Mouse (Mus musculus) embryonic facial prominence, embryonic 11.5 days (tissue): Measurements from ENCODE around the gene Agtpbp1. TPM values are rescaled to one million over a fixed set of nuclear protein-coding genes. Genes with fewer than 3 reads are reported as not detected.

Experiments used
- ATAC-seq: fragments of 200-750 bp; cut with Nextera tagmentation; replicated peaks from 2 replicates; pipeline ENCODE4 v1.8.0; 2017; ENCODE audit warnings: low read depth; ENCODE audit not compliant: insufficient number of reproducible peaks, low FRiP score, low TSS enrichment
- DNase-seq: peaks from one replicate; pipeline ENCODE4 v3.0.0-alpha.2; 2015; ENCODE audit warnings: low spot score
- H3K27ac ChIP-seq: fragments of 300-500 bp; sonication (generic); replicated peaks from 2 replicates; pipeline ENCODE4 v1.5.1; 2014; ENCODE audit warnings: mild to moderate bottlenecking, low read depth, low read length, control low read depth
- H3K27me3 ChIP-seq: fragments of 300-500 bp; sonication (generic); 2 replicates; pipeline ENCODE4 v1.6.1; 2014; ENCODE audit warnings: mild to moderate bottlenecking, low read length, moderate library complexity, mixed read lengths; ENCODE audit not compliant: control insufficient read depth, insufficient read depth
- H3K36me3 ChIP-seq: fragments of 300-500 bp; sonication (generic); replicated peaks from 2 replicates; pipeline ENCODE4 v1.6.1; 2014; ENCODE audit warnings: low read depth, mild to moderate bottlenecking, low read length, moderate library complexity, mixed read lengths; ENCODE audit not compliant: control insufficient read depth, insufficient read depth
- H3K4me1 ChIP-seq: fragments of 300-500 bp; sonication (generic); 2 replicates; pipeline ENCODE4 v1.6.1; 2014; ENCODE audit warnings: low read length, mixed read lengths; ENCODE audit not compliant: control insufficient read depth, insufficient read depth
- H3K4me2 ChIP-seq: fragments of 300-500 bp; sonication (generic); 2 replicates; pipeline ENCODE4 v1.6.1; 2014; ENCODE audit warnings: low read depth, mild to moderate bottlenecking, control low read depth, low read length, moderate library complexity
- H3K4me3 ChIP-seq: fragments of 300-500 bp; sonication (generic); 2 replicates; pipeline ENCODE4 v1.5.1; 2014; ENCODE audit warnings: low read depth, low read length, control low read depth
- H3K9ac ChIP-seq: fragments of 300-500 bp; sonication (generic); replicated peaks from 2 replicates; pipeline ENCODE4 v1.6.1; 2014; ENCODE audit warnings: mild to moderate bottlenecking, control low read depth, low read length
- H3K9me3 ChIP-seq: fragments of 300-500 bp; sonication (generic); replicated peaks from 2 replicates; pipeline ENCODE4 v1.6.1; 2016; ENCODE audit warnings: mild to moderate bottlenecking, low read length, inconsistent platforms, mixed read lengths; ENCODE audit not compliant: control insufficient read depth
- WGBS: fragments of 180-500 bp; shearing (Covaris S2); extraction: QIAGEN DNeasy Blood & Tissue Kit; methylation state at CpG from one replicate; pipeline ENCODE4 v1.1.7; 2014; 5-methylcytosine and 5-hydroxymethylcytosine counted together
- polyA plus RNA-seq: library from polyadenylated mRNA; unstranded; fragments of >200 nt; fragmentation: Nextera tagmentation; extraction: Ambion mirVana; gene quantifications from 2 replicates; pipeline ENCODE4 v1.2.1, GENCODE M21; 2014

The Agtpbp1 gene
- polyA plus RNA-seq, 1 experiment from 2014 or later = 17.8 TPM

DNA sequence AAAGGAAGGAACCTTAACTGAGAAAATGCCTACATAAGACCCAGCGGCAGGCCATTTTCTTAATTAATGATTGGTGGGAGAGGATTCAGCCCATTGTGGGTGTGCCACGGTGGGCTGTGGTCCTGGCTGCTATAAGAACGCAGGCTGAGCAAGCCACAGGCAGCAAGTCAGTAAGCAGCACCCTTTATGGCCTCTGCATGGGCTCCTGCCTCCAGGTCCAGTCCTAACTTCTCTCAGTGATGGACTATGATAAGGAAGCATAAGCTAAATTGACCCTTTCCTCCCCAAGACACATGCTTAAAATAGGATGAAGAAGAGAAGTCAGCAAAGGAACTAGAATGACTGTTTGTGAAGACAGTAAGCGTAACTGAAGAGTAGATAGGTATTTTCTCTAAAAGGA, 30.1 kb upstream of the Agtpbp1 start:
- ATAC-seq = no peak
- peaks cover 8% of the 10 kb centered on the region; the same call in 1 of the 2 replicates for H3K36me3 ChIP-seq
- no peak overlapping the region for H3K4me3 ChIP-seq
- no peak for DNase-seq
- no peak overlapping the region for H3K27ac ChIP-seq
- no peak overlapping the region for H3K9ac ChIP-seq
- H3K9me3 ChIP-seq = no peaks in the 10 kb centered on the region
- H3K27me3 ChIP-seq = no peaks in the 10 kb centered on the region
- no peak overlapping the region for H3K4me2 ChIP-seq
- 93% methylated on average over 4 of the region's 4 CpGs for WGBS
- H3K4me1 ChIP-seq = no peaks in the 10 kb centered on the region

DNA sequence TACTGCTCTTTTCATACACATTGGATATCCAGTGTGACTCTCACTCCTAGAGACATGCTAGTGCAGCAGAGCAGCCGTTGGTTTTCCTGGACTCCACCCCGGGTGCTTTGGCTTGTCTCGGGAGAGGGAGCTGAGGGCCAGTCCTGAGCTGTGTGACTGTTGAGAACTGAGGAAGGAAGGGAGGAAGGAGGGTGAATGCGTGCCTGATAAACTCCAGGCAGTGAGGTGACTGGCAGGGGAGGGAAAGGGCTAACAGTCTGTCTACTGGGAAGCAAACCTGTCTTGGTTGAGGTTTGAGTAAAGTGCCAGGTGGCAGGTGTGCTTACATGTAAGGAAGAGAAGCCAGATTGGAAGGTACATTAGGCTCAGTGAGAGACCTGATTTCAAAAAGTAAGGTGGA, 28.8 kb upstream of the Agtpbp1 start:
- no peaks in the 10 kb centered on the region for H3K9me3 ChIP-seq
- DNase-seq (no peak), ATAC-seq (no peak)
- no peaks in the 10 kb centered on the region for H3K4me1 ChIP-seq
- no peak overlapping the region for H3K27ac ChIP-seq
- no peak overlapping the region for H3K9ac ChIP-seq
- H3K4me3 ChIP-seq = no peak overlapping the region
- WGBS = 82% methylated on average over 4 of the region's 4 CpGs
- peaks cover 8% of the 10 kb centered on the region; the same call in 1 of the 2 replicates for H3K36me3 ChIP-seq
- no peaks in the 10 kb centered on the region for H3K27me3 ChIP-seq
- no peak overlapping the region for H3K4me2 ChIP-seq

GRCm38 (mm10) chr13:59610437-59610836, 25.4 kb upstream of the Agtpbp1 start:
- no peaks in the 10 kb centered on the region for H3K4me1 ChIP-seq
- no peaks in the 10 kb centered on the region for H3K27me3 ChIP-seq
- no peak overlapping the region for H3K9ac ChIP-seq
- H3K36me3 ChIP-seq = peaks cover 12% of the 10 kb centered on the region; the same call in 1 of the 2 replicates
- WGBS = 96% methylated on average over 2 of the region's 2 CpGs
- no peak overlapping the region for H3K4me2 ChIP-seq
- H3K4me3 ChIP-seq = no peak overlapping the region
- no peak for ATAC-seq
- no peak for DNase-seq
- no peak overlapping the region for H3K27ac ChIP-seq
- no peaks in the 10 kb centered on the region for H3K9me3 ChIP-seq

GRCm38 (mm10) chr13:59609885-59610284, 24.9 kb upstream of the Agtpbp1 start:
- WGBS = 93% methylated on average over 4 of the region's 4 CpGs
- DNase-seq (no peak), ATAC-seq (no peak)
- no peak overlapping the region for H3K4me3 ChIP-seq
- H3K27me3 ChIP-seq = no peaks in the 10 kb centered on the region
- H3K36me3 ChIP-seq = peaks cover 10% of the 10 kb centered on the region; the same call in 1 of the 2 replicates
- no peaks in the 10 kb centered on the region for H3K9me3 ChIP-seq
- H3K4me1 ChIP-seq = no peaks in the 10 kb centered on the region
- no peak overlapping the region for H3K9ac ChIP-seq
- H3K4me2 ChIP-seq = no peak overlapping the region
- H3K27ac ChIP-seq = no peak overlapping the region

DNA sequence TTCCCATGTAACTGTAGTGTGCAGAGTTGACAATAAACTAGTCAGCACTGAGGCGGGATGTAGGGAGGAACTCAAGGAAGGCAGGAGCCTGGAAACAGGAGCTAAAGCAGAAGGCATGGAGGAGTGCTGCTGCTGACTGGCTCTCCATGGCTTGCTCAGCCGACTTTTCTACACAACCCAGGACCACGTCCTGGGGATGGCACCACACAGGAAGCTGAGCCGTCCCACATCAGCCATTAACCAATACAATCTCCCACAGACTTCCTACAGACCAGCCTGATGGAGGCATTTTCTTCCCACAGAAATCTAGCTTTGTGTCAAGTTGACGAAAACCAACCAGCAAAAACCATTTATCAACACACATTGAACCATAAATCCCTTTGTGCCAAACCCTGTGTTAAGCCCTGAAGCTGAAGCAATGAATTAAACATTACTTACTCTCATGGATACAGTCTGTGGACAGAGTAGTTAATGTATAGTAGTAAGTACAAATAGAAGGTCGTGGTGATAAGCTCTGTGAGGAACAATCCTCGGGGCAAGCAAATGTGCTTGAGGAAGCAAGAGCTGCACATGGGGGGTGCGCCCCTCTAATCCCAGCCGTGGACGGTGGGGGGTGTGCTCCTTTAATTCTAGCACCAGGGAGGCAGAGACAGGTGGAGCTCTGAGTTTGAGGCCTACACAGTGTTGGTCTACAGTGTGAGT, 20.3 kb upstream of the Agtpbp1 start:
- peaks cover 16% of the 10 kb centered on the region; the same call in 1 of the 2 replicates for H3K36me3 ChIP-seq

DNA sequence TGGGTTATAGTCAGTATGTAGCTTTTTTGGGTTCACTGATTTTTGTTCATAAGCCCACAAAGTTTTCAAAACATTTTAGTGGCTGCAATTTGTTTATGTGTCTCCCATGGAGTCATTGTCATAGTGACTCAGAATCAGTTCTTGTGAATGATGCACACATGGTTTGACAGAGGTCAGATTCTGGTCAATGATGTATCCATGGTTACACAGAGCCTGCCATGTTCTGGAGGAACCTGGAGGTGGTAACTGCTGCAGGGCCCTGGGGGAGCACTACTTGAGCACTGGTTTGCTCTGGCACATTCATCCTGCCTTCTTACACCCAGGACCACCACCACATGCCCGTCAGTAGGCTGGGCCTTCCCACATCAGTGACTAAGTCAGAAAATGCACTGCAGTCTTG, 19.5 kb upstream of the Agtpbp1 start:
- DNase-seq = no peak
- no peak for ATAC-seq
- no peaks in the 10 kb centered on the region for H3K4me1 ChIP-seq
- H3K4me3 ChIP-seq = no peak overlapping the region
- 88% methylated on average over 1 of the region's 1 CpGs for WGBS
- no peak overlapping the region for H3K9ac ChIP-seq
- H3K4me2 ChIP-seq = no peak overlapping the region
- peaks cover 16% of the 10 kb centered on the region; the same call in 1 of the 2 replicates for H3K36me3 ChIP-seq
- H3K27me3 ChIP-seq = no peaks in the 10 kb centered on the region
- no peaks in the 10 kb centered on the region for H3K9me3 ChIP-seq
- H3K27ac ChIP-seq = no peak overlapping the region

More for the DNA sequence above, 20.3 kb upstream of the Agtpbp1 start:
- Histone ChIP-seq H3K9ac (no peak overlapping the region), H3K4me2 (no peak overlapping the region), H3K4me3 (no peak overlapping the region), H3K4me1 (no peaks in the 10 kb centered on the region), H3K27me3 (no peaks in the 10 kb centered on the region), H3K9me3 (no peaks in the 10 kb centered on the region), H3K27ac (no peak overlapping the region)
- WGBS = 91% methylated on average over 10 of the region's 10 CpGs
- ATAC-seq = no peak
- DNase-seq = no peak

DNA sequence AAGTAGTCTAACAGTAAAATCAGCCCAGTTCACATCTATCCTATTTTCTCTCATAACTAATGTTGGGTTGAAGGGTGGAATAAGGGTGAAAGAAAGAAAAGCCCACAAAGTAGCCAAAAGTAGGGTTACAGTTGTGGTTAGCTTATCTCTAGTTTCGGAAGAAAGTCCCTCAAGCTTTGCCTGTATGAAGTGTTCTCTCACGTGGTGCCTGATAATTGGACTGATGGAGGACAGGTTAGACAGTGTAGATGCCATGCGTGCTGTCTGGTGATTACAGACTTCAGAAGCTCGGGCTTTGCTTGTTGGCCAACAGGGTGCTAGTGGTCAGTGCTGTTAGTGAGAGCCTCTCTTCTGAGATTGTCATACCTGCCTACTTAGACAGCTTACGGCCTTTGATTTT, 18.1 kb upstream of the Agtpbp1 start:
- DNase-seq = no peak
- Histone ChIP-seq H3K4me3 (no peak overlapping the region), H3K27ac (no peak overlapping the region), H3K9ac (no peak overlapping the region), H3K36me3 (peaks cover 12% of the 10 kb centered on the region; the same call in 1 of the 2 replicates), H3K27me3 (no peaks in the 10 kb centered on the region), H3K4me1 (no peaks in the 10 kb centered on the region), H3K9me3 (no peaks in the 10 kb centered on the region), H3K4me2 (no peak overlapping the region)
- ATAC-seq = no peak
- 91% methylated on average over 5 of the region's 5 CpGs for WGBS

- DNase-seq (no peak), ATAC-seq (no peak)
- H3K27ac ChIP-seq = no peak overlapping the region
- no peaks in the 10 kb centered on the region for H3K9me3 ChIP-seq
- no peaks in the 10 kb centered on the region for H3K27me3 ChIP-seq
- H3K4me3 ChIP-seq = no peak overlapping the region
- no peaks in the 10 kb centered on the region; the same call in 1 of the 2 replicates for H3K36me3 ChIP-seq
- H3K9ac ChIP-seq = no peak overlapping the region
- 97% methylated on average over 1 of the region's 1 CpGs for WGBS
- no peak overlapping the region for H3K4me2 ChIP-seq
- no peaks in the 10 kb centered on the region for H3K4me1 ChIP-seq
Measured at GRCm38 (mm10) chr13:59592630-59593029, 7.6 kb upstream of the Agtpbp1 start.
